Mouse (Mus musculus): Measurements from ENCODE around the gene Gbe1. TPM values are rescaled to one million over a fixed set of nuclear protein-coding genes. Genes with fewer than 3 reads are reported as not detected.

Gene Gbe1
- polyA plus RNA-seq, 1 experiment from 2014 or later, result 35.8 TPM

GRCm38 (mm10) chr16:70527224-70527623, 213.5 kb downstream of the Gbe1 start:
- Histone ChIP-seq H3K27me3 (ENCODE audit: insufficient read depth, low read length) (no peaks in the 10 kb centered on the region), H3K27ac (no peak overlapping the region), H3K9me3 (replicated peaks; ENCODE audit: low read length) (no peaks in the 10 kb centered on the region), H3K9ac (ENCODE audit: low read depth, low read length) (no peak overlapping the region), H3K4me3 (replicated peaks; ENCODE audit: low read depth, low read length) (no peak overlapping the region), H3K4me2 (ENCODE audit: low read length) (no peak overlapping the region), H3K4me1 (replicated peaks; ENCODE audit: insufficient read depth, low read length) (no peaks in the 10 kb centered on the region), H3K36me3 (ENCODE audit: insufficient read depth, low read length) (no peaks in the 10 kb centered on the region)
- TF ChIP-seq CTCF (IDR thresholded peaks at IDR 0.05; ENCODE audit: low read depth), result no peak
- ATAC-seq (replicated peaks; ENCODE audit: low FRiP score, low read depth) (no peak), DNase-seq (ENCODE audit: low spot score) (no peak)
- 93% methylated on average over 8 of the region's 8 CpGs for WGBS

GRCm38 (mm10) chr16:70535224-70535623, 221.5 kb downstream of the Gbe1 start:
- Histone ChIP-seq H3K4me3 (replicated peaks; ENCODE audit: low read depth, low read length) (no peak overlapping the region), H3K27ac (no peak overlapping the region), H3K27me3 (ENCODE audit: insufficient read depth, low read length) (no peaks in the 10 kb centered on the region), H3K4me1 (replicated peaks; ENCODE audit: insufficient read depth, low read length) (no peaks in the 10 kb centered on the region), H3K9me3 (replicated peaks; ENCODE audit: low read length) (no peaks in the 10 kb centered on the region), H3K36me3 (ENCODE audit: insufficient read depth, low read length) (no peaks in the 10 kb centered on the region), H3K9ac (ENCODE audit: low read depth, low read length) (no peak overlapping the region), H3K4me2 (ENCODE audit: low read length) (no peak overlapping the region)
- no peak for DNase-seq (ENCODE audit: low spot score)
- no peak for ATAC-seq (replicated peaks; ENCODE audit: low FRiP score, low read depth)
- WGBS, result 78% methylated on average over 2 of the region's 2 CpGs
- TF ChIP-seq CTCF (IDR thresholded peaks at IDR 0.05; ENCODE audit: low read depth), result no peak

DNA sequence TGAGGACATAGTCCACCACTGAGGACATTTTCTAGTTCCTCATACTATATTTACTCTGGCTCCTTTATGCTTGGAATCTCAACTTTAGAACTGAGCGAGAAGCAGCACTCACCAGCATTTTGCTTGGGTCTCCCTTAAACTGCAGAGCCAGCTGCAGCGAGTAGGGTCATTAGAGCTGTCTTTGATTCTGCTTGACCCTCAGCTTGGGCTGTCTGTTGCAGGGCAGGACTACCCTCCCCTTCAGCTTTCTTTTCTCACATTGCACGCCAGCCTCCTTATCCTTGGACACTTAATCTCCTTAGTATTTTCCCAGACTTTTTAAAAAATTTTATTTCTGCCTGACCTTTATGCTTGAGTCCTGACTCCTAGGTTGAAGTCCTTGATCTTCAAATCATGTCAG, 237.1 kb downstream of the Gbe1 start:
- TF ChIP-seq CTCF (IDR thresholded peaks at IDR 0.05; ENCODE audit: low read depth), result no peak

GRCm38 (mm10) chr16:70561635-70562348, 248.0 kb downstream of the Gbe1 start:
- H3K27me3 ChIP-seq (ENCODE audit: insufficient read depth, low read length), result no peaks in the 10 kb centered on the region
- 71% methylated on average over 10 of the region's 10 CpGs for WGBS
- no peaks in the 10 kb centered on the region for H3K36me3 ChIP-seq (ENCODE audit: insufficient read depth, low read length)
- no peaks in the 10 kb centered on the region for H3K9me3 ChIP-seq (replicated peaks; ENCODE audit: low read length)
- H3K4me1 ChIP-seq (replicated peaks; ENCODE audit: insufficient read depth, low read length), result no peaks in the 10 kb centered on the region
- DNase-seq (ENCODE audit: low spot score) (no peak), ATAC-seq (replicated peaks; ENCODE audit: low FRiP score, low read depth) (no peak)
- H3K27ac ChIP-seq, result no peak overlapping the region
- H3K4me2 ChIP-seq (ENCODE audit: low read length), result no peak overlapping the region
- H3K4me3 ChIP-seq (replicated peaks; ENCODE audit: low read depth, low read length), result no peak overlapping the region
- TF ChIP-seq CTCF (IDR thresholded peaks at IDR 0.05; ENCODE audit: low read depth), result no peak
- no peak overlapping the region for H3K9ac ChIP-seq (ENCODE audit: low read depth, low read length)

More for the DNA sequence above, 237.1 kb downstream of the Gbe1 start:
- H3K36me3 ChIP-seq (ENCODE audit: insufficient read depth, low read length), result no peaks in the 10 kb centered on the region
- DNase-seq (ENCODE audit: low spot score), result no peak
- ATAC-seq (replicated peaks; ENCODE audit: low FRiP score, low read depth), result no peak
- no peaks in the 10 kb centered on the region for H3K9me3 ChIP-seq (replicated peaks; ENCODE audit: low read length)
- H3K4me2 ChIP-seq (ENCODE audit: low read length), result no peak overlapping the region
- no peak overlapping the region for H3K9ac ChIP-seq (ENCODE audit: low read depth, low read length)
- H3K4me1 ChIP-seq (replicated peaks; ENCODE audit: insufficient read depth, low read length), result no peaks in the 10 kb centered on the region
- H3K4me3 ChIP-seq (replicated peaks; ENCODE audit: low read depth, low read length), result no peak overlapping the region
- no peak overlapping the region for H3K27ac ChIP-seq
- 32% methylated on average over 3 of the region's 3 CpGs for WGBS
- no peaks in the 10 kb centered on the region for H3K27me3 ChIP-seq (ENCODE audit: insufficient read depth, low read length)

DNA sequence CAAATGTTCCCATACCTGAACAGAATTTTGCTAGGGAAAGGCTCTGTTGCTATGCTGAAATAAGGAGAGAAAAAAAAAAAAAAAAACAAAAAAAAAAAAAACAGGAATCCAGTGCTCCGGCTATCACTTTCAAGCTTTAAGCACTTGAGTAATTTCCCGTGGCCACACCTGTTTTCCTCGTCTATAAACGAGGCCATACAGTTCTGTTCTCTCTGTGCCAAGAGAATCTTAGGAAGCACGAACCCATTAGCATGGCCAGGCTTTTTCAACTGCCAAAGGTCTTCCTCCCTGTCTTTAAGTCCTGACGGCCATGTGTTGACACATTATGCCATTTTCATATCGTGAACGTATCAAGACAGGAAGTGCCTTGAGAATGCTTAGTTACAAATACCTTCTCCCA, 248.8 kb downstream of the Gbe1 start:
- no peak overlapping the region for H3K27ac ChIP-seq
- no peak overlapping the region for H3K4me2 ChIP-seq (ENCODE audit: low read length)
- H3K9me3 ChIP-seq (replicated peaks; ENCODE audit: low read length), result no peaks in the 10 kb centered on the region
- TF ChIP-seq CTCF (IDR thresholded peaks at IDR 0.05; ENCODE audit: low read depth), result no peak
- 62% methylated on average over 8 of the region's 8 CpGs for WGBS
- H3K4me1 ChIP-seq (replicated peaks; ENCODE audit: insufficient read depth, low read length), result no peaks in the 10 kb centered on the region
- DNase-seq (ENCODE audit: low spot score) (no peak), ATAC-seq (replicated peaks; ENCODE audit: low FRiP score, low read depth) (no peak)
- no peaks in the 10 kb centered on the region for H3K36me3 ChIP-seq (ENCODE audit: insufficient read depth, low read length)
- no peak overlapping the region for H3K4me3 ChIP-seq (replicated peaks; ENCODE audit: low read depth, low read length)
- no peak overlapping the region for H3K9ac ChIP-seq (ENCODE audit: low read depth, low read length)
- H3K27me3 ChIP-seq (ENCODE audit: insufficient read depth, low read length), result no peaks in the 10 kb centered on the region

DNA sequence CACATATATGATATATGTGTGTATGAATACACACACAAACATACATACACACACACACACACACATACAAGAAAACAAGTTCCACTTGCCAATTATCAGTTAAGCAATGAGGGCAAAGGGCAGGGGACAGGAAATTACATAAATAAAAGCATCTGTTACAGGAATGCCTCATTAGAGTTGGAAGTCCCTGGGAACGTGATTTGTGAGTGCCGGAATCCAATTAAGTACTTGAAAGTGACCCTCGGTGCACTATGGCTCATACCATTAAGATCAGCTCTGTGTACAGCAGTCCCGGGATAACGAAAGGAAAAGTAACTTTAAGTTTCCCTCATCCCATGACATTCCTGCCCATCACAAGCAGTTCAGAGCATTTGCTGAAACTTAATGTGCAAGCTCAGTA, 249.7 kb downstream of the Gbe1 start:
- Histone ChIP-seq H3K9me3 (replicated peaks; ENCODE audit: low read length) (no peaks in the 10 kb centered on the region), H3K4me2 (ENCODE audit: low read length) (no peak overlapping the region), H3K9ac (ENCODE audit: low read depth, low read length) (no peak overlapping the region), H3K27me3 (ENCODE audit: insufficient read depth, low read length) (no peaks in the 10 kb centered on the region), H3K4me3 (replicated peaks; ENCODE audit: low read depth, low read length) (no peak overlapping the region), H3K27ac (no peak overlapping the region), H3K4me1 (replicated peaks; ENCODE audit: insufficient read depth, low read length) (no peaks in the 10 kb centered on the region), H3K36me3 (ENCODE audit: insufficient read depth, low read length) (no peaks in the 10 kb centered on the region)
- peak; percentile 87 for DNase-seq (ENCODE audit: low spot score)
- no peak for TF ChIP-seq CTCF (IDR thresholded peaks at IDR 0.05; ENCODE audit: low read depth)
- peak; percentile 43; the same call in 1 of the 2 replicates for ATAC-seq (replicated peaks; ENCODE audit: low FRiP score, low read depth)
- WGBS, result 22% methylated on average over 5 of the region's 5 CpGs

Data from kidney, postnatal 0 days (tissue).